In the genomic region with DNA sequence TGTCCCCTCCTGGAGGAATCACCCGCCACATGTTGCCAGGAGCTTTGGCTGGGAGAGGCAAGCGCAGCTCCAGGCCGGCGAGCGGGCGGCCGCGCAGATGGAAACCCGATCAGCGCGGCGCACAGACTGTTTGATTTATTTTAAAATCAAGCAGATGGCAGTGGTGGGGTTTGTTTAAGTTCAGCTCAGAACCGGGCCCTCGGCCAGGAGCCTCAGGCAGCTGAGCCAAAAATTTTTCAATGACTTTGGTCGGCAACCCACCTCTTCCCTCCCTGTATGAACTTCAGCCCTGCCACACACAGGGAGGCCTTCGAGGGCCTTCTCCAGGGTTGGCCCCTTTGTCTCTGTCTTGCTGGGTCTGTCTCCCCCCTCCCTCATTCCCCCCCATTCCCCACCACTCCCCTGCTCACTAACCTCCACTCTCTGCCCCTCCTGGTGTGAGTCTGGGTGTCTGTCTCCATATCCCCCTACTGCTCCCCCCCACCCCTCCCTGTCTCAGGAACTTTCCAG, we compare ENCODE assay signal across 8 mouse cellular contexts. TPM values are rescaled to one million over a fixed set of nuclear protein-coding genes. Genes with fewer than 3 reads are reported as not detected.
DNase-seq lines count a peak whose midpoint lies in the region; TF ChIP-seq lines count a peak whose summit lies in the region.

No protein-coding gene starts in this region.

- no peak for TF ChIP-seq EP300 in CH12.LX (IDR thresholded peaks at IDR 0.05; ENCODE audit: low read length)

- dilution Hi-C loops in CH12.LX (cut with MboI; ENCODE audit: extremely low pct_ligation_motif_present, extremely low pct_unique_long_range_greater_than_20kb, low sequenced_read_pairs), result no loop called here

- TF ChIP-seq RAD21 in CH12.LX (IDR thresholded peaks at IDR 0.05; ENCODE audit: low read depth, low read length), result no peak

- no peak for TF ChIP-seq CTCF in CH12.LX (conservative IDR thresholded peaks at IDR 0.05 in 1 of 2, IDR thresholded peaks at IDR 0.05 in 1 of 2; ENCODE audit: low read depth in 2 of 2, low read length in 2 of 2)
- no peak for TF ChIP-seq CTCF in lung, adult 2 months (IDR thresholded peaks at IDR 0.05; ENCODE audit: insufficient read depth, low read length)

- H3K27me3 ChIP-seq in CH12.LX (replicated peaks), result peaks cover 18% of the 10 kb centered on the region

- peaks cover 14 to 54% of the 10 kb centered on the region in 2 experiments for H3K4me1 ChIP-seq in CH12.LX (ENCODE audit: control insufficient read depth in 1 of 2, insufficient read depth in 2 of 2)
- H3K4me1 ChIP-seq in lung, adult 2 months (ENCODE audit: control insufficient read depth, insufficient read depth, low read length), result peaks cover 24% of the 10 kb centered on the region

- H3K79me2 ChIP-seq in CH12.LX (replicated peaks; ENCODE audit: control insufficient read depth, extremely low read depth, insufficient read depth, poor library complexity, severe bottlenecking), result no peaks in the 10 kb centered on the region

- no peak overlapping the region for H3K27ac ChIP-seq in CH12.LX (ENCODE audit: insufficient read depth, low read depth)

- H3K9ac ChIP-seq in CH12.LX (ENCODE audit: insufficient read depth, low read depth), result no peak overlapping the region

- in situ Hi-C loops in CH12.LX (cut with MboI; ENCODE audit: low pct_ligation_motif_present, low pct_unique_long_range_greater_than_20kb, low sequenced_read_pairs), result no loop called here

- peak overlapping the region; percentile 92 for H3K4me2 ChIP-seq in CH12.LX (ENCODE audit: insufficient read depth, low read depth, poor library complexity, severe bottlenecking)

- no peaks in the 10 kb centered on the region for H3K36me3 ChIP-seq in CH12.LX (replicated peaks in 1 of 2; ENCODE audit: control insufficient read depth in 1 of 2, insufficient read depth in 1 of 2, low read length in 1 of 2)

- H3K4me3 ChIP-seq in CH12.LX (replicated peaks in 1 of 3; ENCODE audit: low read depth in 2 of 3, low read length in 2 of 3, poor library complexity in 1 of 3), result peak overlapping the region in 2 of 3 experiments; percentile 9 to 18
- no peak overlapping the region for H3K4me3 ChIP-seq in lung, adult 2 months (replicated peaks; ENCODE audit: extremely low read depth, low read depth, low read length)

- no peak for DNase-seq in CH12.LX (ENCODE audit: extremely low read depth)
- DNase-seq in cerebellum, adult 8-10 months, result peak; percentile 60
- peak; percentile 62 to 89 for DNase-seq in frontal cortex, adult 2 months (ENCODE audit: extremely low spot score in 1 of 2, low spot score in 1 of 2)
- DNase-seq in heart, postnatal 4 days, result peak; percentile 82
- DNase-seq in layer of hippocampus, adult 8-10 months (ENCODE audit: low spot score in 2 of 2), result peak; percentile 80 to 84
- DNase-seq in lung, adult 2 months, result peak; percentile 67
- peak; percentile 74 for DNase-seq in ovary, postnatal 36 days (ENCODE audit: low spot score)
- no peak for DNase-seq in spleen, postnatal 10 days (ENCODE audit: low spot score in 2 of 2)

- under 1% methylated on average over 16 of the region's 16 CpGs for WGBS in lung, adult 2 months

- H3K9me3 ChIP-seq in CH12.LX (replicated peaks; ENCODE audit: low read length), result no peaks in the 10 kb centered on the region

- TF ChIP-seq POLR2A in CH12.LX (IDR thresholded peaks at IDR 0.05; ENCODE audit: low read depth, low read length), result no peak
- TF ChIP-seq POLR2A in lung, adult 2 months (IDR thresholded peaks at IDR 0.05; ENCODE audit: borderline replicate concordance, extremely low read depth, low read depth, low read length), result no peak

TF ChIP-seq in CH12.LX, 34 proteins besides CTCF, POLR2A, EP300 and RAD21:
- TF ChIP-seq ZMIZ1 (IDR thresholded peaks at IDR 0.05; ENCODE audit: low read depth, low read length) (no peak), MXI1 (IDR thresholded peaks at IDR 0.05; ENCODE audit: low read depth, low read length) (0 out of 2 replicates have a peak, but pooled peaks have one; percentile 59), SIN3A (IDR thresholded peaks at IDR 0.05; ENCODE audit: low read length) (no peak), MYC (IDR thresholded peaks at IDR 0.05; ENCODE audit: low read depth, low read length) (no peak), PAX5 (IDR thresholded peaks at IDR 0.05; ENCODE audit: low read length) (no peak), NRF1 (IDR thresholded peaks at IDR 0.05; ENCODE audit: low read depth, low read length) (no peak), CHD1 (IDR thresholded peaks at IDR 0.05; ENCODE audit: low read depth, low read length) (no peak)
TF ChIP-seq in CH12.LX: peak in this region for 1.

RNA-seq across cellular contexts. Expression of gene Gse1, which starts 36.7 kb away (rescaled TPM):
- 5.6 and 8.5 TPM in 2 replicates for total RNA-seq in CH12.LX (2012; rRNA removed)
- 0.96 and 1.3 TPM in 2 replicates for total RNA-seq in CH12.LX (2014; rRNA removed)
- polyA plus RNA-seq in CH12.LX (2012; ENCODE audit: insufficient read length, low read depth), result 8.8 and 9.8 TPM in 2 replicates
- 56.7 and 57.1 TPM in 2 replicates for polyA plus RNA-seq in frontal cortex, adult 2 months (2012; rRNA removed)
- total RNA-seq in heart, postnatal 4 days (2021), result 10 to 100 TPM; 33.5 to 37.4 TPM
- 100 to 1,000 TPM; 114 to 136 (median 127) TPM for total RNA-seq in layer of hippocampus, adult 8-10 months (2022)
- 35.6 and 39.6 TPM in 2 replicates for polyA plus RNA-seq in lung, adult 2 months (2012; rRNA removed)

Comparison
In these comparisons a context has a peak if more than half of its experiments do, and no peak if none do; other contexts are left out.
1. DNase-seq: peak in cerebellum, adult 8-10 months (single experiment), frontal cortex, adult 2 months (2 of 2), heart, postnatal 4 days (single experiment), layer of hippocampus, adult 8-10 months (2 of 2), lung, adult 2 months (single experiment) and ovary, postnatal 36 days (single experiment); none in CH12.LX (single experiment) and spleen, postnatal 10 days (0 of 2).